Mouse (Mus musculus): Measurements from ENCODE around the gene Herc3.

DNA sequence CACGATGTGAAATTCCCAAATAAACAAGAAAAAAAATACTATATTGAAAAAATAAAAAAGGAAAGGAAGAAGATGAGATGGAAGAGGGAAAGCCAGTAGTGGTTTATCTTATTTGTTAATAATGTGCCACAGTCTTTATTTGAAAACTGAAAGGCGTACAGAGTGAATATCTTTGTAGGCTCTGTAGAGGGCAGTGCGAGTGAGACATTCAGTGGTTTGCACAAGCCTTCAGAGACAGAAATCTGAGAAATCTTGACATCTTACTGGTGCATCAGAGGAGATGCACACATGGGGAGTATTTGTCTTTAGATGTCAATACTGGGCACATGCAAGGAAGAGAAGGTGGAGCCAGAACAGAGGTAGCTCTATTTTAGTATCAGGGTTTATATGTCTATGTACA lies 50.1 kb downstream of the Herc3 start:
- TF ChIP-seq CTCF (IDR thresholded peaks at IDR 0.05; ENCODE audit: control insufficient read depth, insufficient read depth, insufficient replicate concordance, low read depth, low read length) (no peak), POLR2A (IDR thresholded peaks at IDR 0.05; ENCODE audit: control insufficient read depth, low read depth, low read length) (no peak)
